Mouse (Mus musculus) cerebellum, adult 2 months (tissue): ENCODE data around the gene Gjd2.

Source experiments
- CTCF ChIP-seq: fragments of 200-500 bp; IDR thresholded peaks from 2 replicates; pipeline ENCODE4 v1.5.1; 2011; ENCODE audit warnings: low read depth, mild to moderate bottlenecking, control low read depth, low read length, moderate library complexity, borderline replicate concordance; ENCODE audit not compliant: insufficient read depth
- POLR2A ChIP-seq: fragments of 200-500 bp; IDR thresholded peaks from 2 replicates; pipeline ENCODE4 v1.6.1; 2011; ENCODE audit warnings: low read length, control low read depth, borderline replicate concordance; ENCODE audit not compliant: insufficient read depth

GRCm38 (mm10) chr2:114011838-114012237, 1.6 kb downstream of the Gjd2 start:
- no peak for TF ChIP-seq CTCF
- TF ChIP-seq POLR2A: no peak
